Mouse (Mus musculus) layer of hippocampus, adult 9-10 months (tissue): ENCODE data around the gene Aox2.

Source experiments
- DNase-seq: peaks from one replicate; pipeline ENCODE4 v3.0.0; 2022; ENCODE audit warnings: low spot score

Aox2 gene

DNA sequence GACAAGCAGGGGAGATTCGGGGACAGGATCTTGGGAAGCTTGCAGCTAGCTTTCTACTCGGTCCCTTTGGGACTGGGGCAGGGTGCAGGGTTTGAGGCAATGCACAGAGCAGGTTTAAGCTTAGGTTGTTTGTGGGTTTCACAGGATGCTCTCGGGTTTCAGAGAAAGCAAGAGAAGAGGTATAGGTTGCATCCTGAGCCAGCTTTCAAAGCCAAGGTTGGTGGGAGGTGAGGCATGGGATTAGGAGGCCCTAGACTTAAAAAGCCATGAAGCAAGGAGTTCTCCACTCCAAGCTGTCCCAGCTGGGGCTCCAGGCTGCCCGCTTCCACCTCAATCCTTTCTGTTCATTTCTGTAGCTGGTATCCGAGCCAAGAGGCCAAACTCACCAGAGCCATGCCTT, at the start of gene Aox2:
TSS of gene Aox2 (plus strand) at position 301 of the 400 bp plus-strand sequence.
- DNase-seq: no peak

- DNase-seq: no peak
Measured at GRCm38 (mm10) chr1:58228916-58229315, 49.2 kb upstream of the Aox2 start.

GRCm38 (mm10) chr1:58229774-58230173, 48.4 kb upstream of the Aox2 start:
- no peak for DNase-seq

DNA sequence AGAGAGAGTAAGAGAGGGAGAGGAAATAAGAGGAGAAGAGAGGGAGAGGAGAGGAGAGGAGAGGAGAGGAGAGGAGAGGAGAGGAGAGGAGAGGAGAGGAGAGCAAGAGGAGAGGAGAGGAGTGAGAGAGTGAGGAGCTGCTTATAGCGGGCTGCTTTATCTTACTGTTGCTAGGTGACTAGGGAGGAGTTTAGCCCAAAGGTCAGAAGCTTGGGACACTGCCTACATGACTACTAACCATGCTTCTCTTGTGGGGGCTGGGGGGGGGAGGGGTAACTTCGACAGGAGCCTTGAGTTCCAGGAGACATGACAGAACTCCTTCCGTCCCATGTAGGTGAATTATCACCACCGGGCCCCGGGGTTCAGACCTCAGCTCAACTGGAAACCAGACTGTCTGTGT, 47.6 kb upstream of the Aox2 start:
- DNase-seq: no peak

GRCm38 (mm10) chr1:58235405-58235804, 42.7 kb upstream of the Aox2 start:
- no peak for DNase-seq

DNA sequence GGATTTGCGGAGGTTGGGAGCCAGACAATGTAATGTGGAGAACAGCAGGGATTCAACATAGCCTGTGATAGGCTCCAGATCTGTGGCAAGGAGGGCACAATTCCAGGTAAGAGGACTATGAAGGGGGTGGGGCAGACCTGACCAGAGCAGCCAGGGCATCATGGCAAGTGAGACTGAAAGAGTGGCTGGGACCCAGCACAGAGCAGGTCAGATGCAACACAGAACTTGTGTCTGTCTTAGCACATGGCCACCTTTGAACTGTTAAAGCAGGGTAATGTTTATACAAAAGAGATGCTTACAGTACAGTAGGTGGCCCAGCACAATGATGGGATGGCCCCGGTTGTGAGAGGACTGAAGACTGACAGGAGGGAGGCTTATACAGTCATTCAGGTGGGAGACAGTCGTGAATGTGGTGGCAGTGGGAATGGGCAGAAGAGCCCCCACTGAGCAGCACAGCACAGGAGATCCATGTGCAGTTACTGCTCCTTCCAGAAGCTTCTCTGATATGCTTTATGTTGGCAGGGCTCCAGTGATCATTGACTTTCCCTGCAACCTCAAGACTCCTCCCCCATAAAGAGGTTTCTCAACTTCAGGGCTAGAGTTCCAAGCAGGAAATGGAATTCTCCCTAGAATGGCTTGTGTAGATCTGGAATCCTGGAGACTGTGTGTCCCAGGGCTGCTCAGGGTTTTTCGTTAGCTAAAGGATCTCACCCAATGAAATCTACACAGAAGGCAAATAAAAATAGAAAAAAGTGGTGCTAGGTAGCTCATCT, 40.4 kb upstream of the Aox2 start:
- DNase-seq: no peak

DNA sequence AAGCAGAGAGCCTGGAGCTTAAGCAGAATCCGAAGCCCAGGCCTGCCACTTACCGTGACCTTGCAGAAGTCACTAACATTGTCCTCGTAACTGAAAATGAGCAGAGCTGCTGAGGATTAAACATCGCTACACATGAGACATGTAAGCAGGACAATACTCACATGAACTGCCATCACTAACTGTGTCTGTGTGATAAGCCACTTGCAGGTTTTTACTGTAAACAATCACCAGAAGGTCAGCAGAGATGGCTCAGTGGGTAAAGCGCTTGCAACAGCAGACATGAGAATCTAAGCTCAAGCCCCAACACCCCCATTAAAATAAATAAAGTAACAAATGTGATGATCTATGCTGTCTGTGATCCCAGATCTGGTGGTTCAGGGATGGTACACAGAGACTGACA, 39.7 kb upstream of the Aox2 start:
- DNase-seq: no peak

DNA sequence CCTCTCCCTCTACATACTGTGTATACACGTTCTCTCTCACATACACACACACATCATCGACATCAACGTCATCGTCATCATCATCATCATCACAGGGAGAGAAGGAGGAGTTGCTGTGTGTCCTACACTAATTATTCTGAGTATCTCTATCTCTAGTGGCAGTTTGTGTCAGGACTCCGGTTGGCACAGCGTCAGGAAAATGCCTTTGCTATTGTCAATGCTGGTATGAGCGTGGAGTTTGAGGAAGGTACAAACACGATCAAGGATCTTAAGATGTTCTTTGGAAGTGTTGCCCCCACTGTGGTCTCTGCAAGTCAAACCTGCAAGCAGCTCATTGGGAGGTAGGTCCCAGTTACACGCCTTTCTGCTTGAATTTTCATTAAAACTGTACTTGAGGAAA, 39.2 kb upstream of the Aox2 start:
- no peak for DNase-seq

DNA sequence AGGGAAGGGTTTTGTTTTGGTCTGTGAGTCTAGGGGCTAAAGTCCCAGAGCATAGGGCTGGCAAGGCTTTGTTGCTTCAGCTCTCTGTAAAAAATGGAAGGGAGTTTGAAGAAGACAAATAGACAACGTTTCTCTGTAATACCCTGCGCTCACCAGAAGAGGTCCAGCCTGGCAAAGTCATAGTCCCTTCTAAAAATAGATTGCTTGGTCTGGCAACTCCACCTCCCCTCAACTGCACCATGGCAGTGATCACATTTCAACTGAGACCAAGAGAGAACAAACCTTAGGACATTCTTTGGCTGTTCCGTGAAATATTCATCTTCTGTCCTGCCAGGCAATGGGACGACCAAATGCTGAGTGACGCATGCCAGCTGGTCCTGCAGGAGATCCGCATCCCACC, 37.8 kb upstream of the Aox2 start:
- no peak for DNase-seq

DNA sequence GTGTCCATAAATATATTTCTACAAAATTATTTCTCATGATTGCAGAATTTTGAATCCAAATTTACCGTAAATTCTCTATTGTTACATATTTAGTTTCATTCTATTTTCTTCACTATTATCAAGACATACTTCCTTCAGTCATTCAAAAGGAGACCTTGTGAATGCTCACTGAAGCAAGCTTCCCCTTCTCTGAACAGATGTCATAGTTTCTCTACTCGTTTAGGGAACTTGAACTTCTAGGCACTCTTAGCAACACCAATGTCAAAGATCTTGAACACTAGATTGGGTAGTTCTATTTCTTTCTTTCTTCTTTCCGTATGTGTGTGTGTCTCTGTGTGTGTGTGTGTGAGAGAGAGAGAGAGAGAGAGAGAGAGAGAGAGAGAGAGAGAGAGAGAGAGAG, 33.6 kb upstream of the Aox2 start:
- no peak for DNase-seq

DNA sequence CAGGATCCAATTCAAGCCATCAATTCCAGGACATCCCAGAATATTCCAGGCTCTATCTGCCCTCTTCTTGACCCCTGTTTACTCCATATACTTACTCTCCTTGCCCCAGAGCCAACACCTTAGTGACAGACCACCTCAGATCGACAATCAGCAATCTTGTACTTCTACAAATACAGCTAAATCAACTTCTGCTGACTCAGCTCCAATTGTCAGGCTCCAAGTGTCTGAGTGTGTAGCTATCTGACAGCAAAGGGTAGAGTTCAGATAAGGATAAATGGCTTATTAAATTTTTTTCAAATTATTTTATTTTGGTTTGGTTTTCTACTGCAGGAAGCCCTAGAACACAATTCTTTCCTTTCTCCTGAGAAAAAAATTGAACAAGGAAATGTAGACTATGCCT, 29.6 kb upstream of the Aox2 start:
- no peak for DNase-seq

DNA sequence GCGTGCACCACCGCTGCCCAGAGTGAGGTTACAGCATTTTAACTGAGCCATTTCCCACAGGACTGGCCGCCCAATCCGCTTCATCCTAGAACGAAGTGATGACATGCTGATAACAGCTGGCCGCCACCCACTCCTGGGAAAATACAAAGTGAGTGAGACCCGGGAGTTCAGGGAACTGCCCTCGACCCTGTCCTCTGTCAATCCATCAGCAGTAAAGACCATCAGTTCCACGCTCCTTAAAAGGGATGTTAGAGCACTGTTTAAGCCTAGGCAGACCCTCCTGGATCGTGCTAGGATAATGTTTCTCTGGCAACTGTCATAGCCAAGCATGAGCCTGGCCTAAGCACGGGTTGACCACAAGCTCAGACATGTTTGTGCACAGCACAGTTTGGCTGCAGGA, 24.7 kb upstream of the Aox2 start:
- no peak for DNase-seq

- no peak for DNase-seq
Measured at GRCm38 (mm10) chr1:58257195-58257991, 20.7 kb upstream of the Aox2 start.

- no peak for DNase-seq
Measured at GRCm38 (mm10) chr1:58260311-58260710, 17.8 kb upstream of the Aox2 start.

GRCm38 (mm10) chr1:58268231-58268630, 9.9 kb upstream of the Aox2 start:
- DNase-seq: no peak

GRCm38 (mm10) chr1:58270807-58271569, 7.1 kb upstream of the Aox2 start:
- peak; percentile 39 for DNase-seq

GRCm38 (mm10) chr1:58275879-58276278, 2.2 kb upstream of the Aox2 start:
- DNase-seq: no peak

- no peak for DNase-seq
Measured at GRCm38 (mm10) chr1:58278513-58278912, 387 bp downstream of the Aox2 start.

GRCm38 (mm10) chr1:58280381-58280780, 2.3 kb downstream of the Aox2 start:
- DNase-seq: no peak

DNA sequence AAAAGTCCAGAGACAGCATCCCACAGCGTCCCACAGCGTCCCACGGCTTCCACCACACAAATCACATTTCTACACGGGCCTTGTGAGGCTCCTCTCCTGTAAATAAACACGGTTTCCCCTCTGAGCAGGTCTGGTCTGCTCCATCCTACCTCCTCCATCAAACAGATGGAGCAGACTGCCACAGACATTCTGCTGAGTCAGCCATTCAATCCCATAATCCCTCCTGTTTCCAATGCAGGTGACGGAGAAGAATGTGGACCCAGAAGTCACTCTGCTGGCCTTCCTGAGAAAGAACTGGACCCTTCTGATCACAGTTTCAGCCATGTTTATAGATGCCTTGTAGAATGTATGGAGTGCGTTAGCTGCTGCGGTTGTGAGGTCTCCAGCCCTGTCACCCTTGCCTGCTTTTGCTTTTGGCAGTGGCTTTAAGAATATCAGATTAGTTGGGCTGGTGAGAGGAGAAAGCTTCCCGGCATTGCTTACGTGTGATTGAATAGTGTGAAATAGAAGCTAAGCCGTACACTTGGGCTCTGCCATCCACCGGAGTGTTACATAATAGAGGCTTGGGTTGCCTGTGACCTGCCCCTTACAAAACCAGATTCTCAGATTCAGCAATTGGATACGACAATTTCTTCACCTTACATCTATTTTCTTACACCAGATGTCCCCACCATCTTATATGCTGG, 3.0 kb downstream of the Aox2 start:
- no peak for DNase-seq

GRCm38 (mm10) chr1:58281625-58281988, 3.5 kb downstream of the Aox2 start:
- DNase-seq: no peak

DNA sequence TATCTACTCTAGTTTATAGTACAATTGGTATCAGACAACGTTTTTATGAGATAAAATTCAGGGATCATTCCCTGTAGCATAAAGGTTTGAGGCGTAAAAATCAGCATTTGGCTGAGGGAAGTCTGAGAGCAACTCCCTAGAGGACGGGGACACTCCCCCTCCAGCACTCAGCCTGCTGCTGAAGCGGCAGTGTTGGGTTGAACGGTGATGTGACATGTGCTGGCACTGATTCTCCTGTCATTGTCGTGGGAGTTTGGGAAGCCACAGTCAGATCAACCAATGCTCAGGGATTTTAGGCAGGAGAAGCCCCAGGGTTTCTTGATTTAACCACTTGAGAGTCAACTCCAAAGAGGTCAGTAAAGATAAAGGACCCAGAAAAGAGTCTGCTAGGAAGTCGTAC, 6.4 kb downstream of the Aox2 start:
- DNase-seq: no peak
